Mouse (Mus musculus): Measurements from ENCODE around the gene Ergic3.

Ergic3 gene

GRCm38 (mm10) chr2:156007888-156008532 is at the start of gene Ergic3, which contains the start of gene 6430550D23Rik:
Gene Ergic3, plus strand, starts transcription at chr2:156008045.
Gene 6430550D23Rik, minus strand, starts transcription at chr2:156007977.
- peak; percentile 97 to 99 for DNase-seq (ENCODE audit: low read depth in 2 of 2, low spot score in 2 of 2)

GRCm38 (mm10) chr2:155959981-155960380 is 47.9 kb upstream of the Ergic3 start:
- DNase-seq (ENCODE audit: low read depth in 2 of 2, low spot score in 2 of 2), result no peak

- DNase-seq (ENCODE audit: low read depth in 2 of 2, low spot score in 2 of 2), result no peak
Observed at GRCm38 (mm10) chr2:155961862-155962261, 46.0 kb upstream of the Ergic3 start.

- DNase-seq (ENCODE audit: low read depth in 2 of 2, low spot score in 2 of 2), result no peak
Observed at GRCm38 (mm10) chr2:155962991-155963390, 44.9 kb upstream of the Ergic3 start.

- no peak for DNase-seq (ENCODE audit: low read depth in 2 of 2, low spot score in 2 of 2)
Observed at GRCm38 (mm10) chr2:155973348-155973747, 34.5 kb upstream of the Ergic3 start.

- DNase-seq (ENCODE audit: low read depth in 2 of 2, low spot score in 2 of 2), result no peak
Observed at GRCm38 (mm10) chr2:155974087-155974731, 33.6 kb upstream of the Ergic3 start.

- peak; percentile 52 to 69 for DNase-seq (ENCODE audit: low read depth in 2 of 2, low spot score in 2 of 2)
Observed at GRCm38 (mm10) chr2:155979328-155979991, 28.4 kb upstream of the Ergic3 start.

- DNase-seq (ENCODE audit: low read depth in 2 of 2, low spot score in 2 of 2), result no peak
Observed at GRCm38 (mm10) chr2:155985776-155986175, 22.1 kb upstream of the Ergic3 start.

- no peak for DNase-seq (ENCODE audit: low read depth in 2 of 2, low spot score in 2 of 2)
Observed at GRCm38 (mm10) chr2:155987131-155987530, 20.7 kb upstream of the Ergic3 start.

GRCm38 (mm10) chr2:155989085-155989484 is 18.8 kb upstream of the Ergic3 start:
- no peak for DNase-seq (ENCODE audit: low read depth in 2 of 2, low spot score in 2 of 2)

GRCm38 (mm10) chr2:155991151-155991550 is 16.7 kb upstream of the Ergic3 start:
- no peak for DNase-seq (ENCODE audit: low read depth in 2 of 2, low spot score in 2 of 2)

GRCm38 (mm10) chr2:155991863-155992321 is 16.0 kb upstream of the Ergic3 start:
- DNase-seq (ENCODE audit: low read depth in 2 of 2, low spot score in 2 of 2), result no peak

GRCm38 (mm10) chr2:156005393-156005792 is 2.5 kb upstream of the Ergic3 start:
- DNase-seq (ENCODE audit: low read depth in 2 of 2, low spot score in 2 of 2), result peak in 1 of 2 experiments; percentile 9

- no peak for DNase-seq (ENCODE audit: low read depth in 2 of 2, low spot score in 2 of 2)
Observed at GRCm38 (mm10) chr2:156018106-156018505, 10.3 kb downstream of the Ergic3 start.

- no peak for DNase-seq (ENCODE audit: low read depth in 2 of 2, low spot score in 2 of 2)
Observed at GRCm38 (mm10) chr2:156021219-156021618, 13.4 kb downstream of the Ergic3 start.

- no peak for DNase-seq (ENCODE audit: low read depth in 2 of 2, low spot score in 2 of 2)
Observed at GRCm38 (mm10) chr2:156021765-156022164, 13.9 kb downstream of the Ergic3 start.

- DNase-seq (ENCODE audit: low read depth in 2 of 2, low spot score in 2 of 2), result no peak
Observed at GRCm38 (mm10) chr2:156025482-156025881, 17.6 kb downstream of the Ergic3 start.

- DNase-seq (ENCODE audit: low read depth in 2 of 2, low spot score in 2 of 2), result no peak
Observed at GRCm38 (mm10) chr2:156039390-156039789, 31.5 kb downstream of the Ergic3 start.

- no peak for DNase-seq (ENCODE audit: low read depth in 2 of 2, low spot score in 2 of 2)
Observed at GRCm38 (mm10) chr2:156042903-156043302, 35.1 kb downstream of the Ergic3 start.

GRCm38 (mm10) chr2:156047929-156048328 is 40.1 kb downstream of the Ergic3 start:
- DNase-seq (ENCODE audit: low read depth in 2 of 2, low spot score in 2 of 2), result no peak

GRCm38 (mm10) chr2:156052816-156053215 is 45.0 kb downstream of the Ergic3 start, which contains the start of gene Fer1l4:
Gene Fer1l4, minus strand, starts transcription at chr2:156052947.
- DNase-seq (ENCODE audit: low read depth in 2 of 2, low spot score in 2 of 2), result no peak

Data from CD8-positive naive resting alpha-beta T cell, adult 2 months (primary cell).